Comparison of ENCODE assay signal across 19 mouse cellular contexts in the genomic region with DNA sequence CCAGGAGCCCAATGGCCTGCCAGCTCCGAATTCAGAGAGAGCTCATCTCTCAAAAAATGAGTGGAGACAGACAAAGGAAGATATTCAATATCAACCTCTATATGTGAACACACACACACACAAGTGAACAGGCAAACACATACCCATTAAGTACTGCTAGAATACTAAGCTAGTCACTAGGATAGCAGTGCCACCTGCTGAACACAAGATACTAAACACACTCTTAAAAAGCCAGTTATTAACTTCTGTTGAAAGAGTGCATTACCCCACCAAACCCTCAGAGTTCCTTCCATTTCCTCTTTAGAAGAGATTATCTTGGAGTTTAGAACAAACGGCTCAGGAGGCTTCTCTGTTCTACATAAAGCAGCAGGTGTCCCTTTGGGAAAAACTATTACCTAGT. TPM values are rescaled to one million over a fixed set of nuclear protein-coding genes. Genes with fewer than 3 reads are reported as not detected.
"Had no signal": no experiment of that assay in that cellular context is flagged by ENCODE, and none has a peak within 500 bp of the region (broad histone marks: within the 10 kb centered on the region; RNA-seq: fewer than 3 reads in every experiment).

No protein-coding gene starts in this region.

- H3K4me3 ChIP-seq: limb, embryonic 12.5 days; limb, embryonic 15.5 days; midbrain, embryonic 12.5 days; midbrain, embryonic 15.5 days; myocyte had no signal

- H3K36me3 ChIP-seq: midbrain, embryonic 15.5 days had no signal

- H3K9me3 ChIP-seq: limb, embryonic 12.5 days; limb, embryonic 15.5 days; midbrain, embryonic 12.5 days; midbrain, embryonic 15.5 days had no signal

- DNase-seq: kidney, adult 18-20 months; kidney, adult 9 months; kidney, postnatal 10 days; left cerebral cortex, postnatal 4 days; liver, postnatal 0 days; lung, embryonic 14.5 days; lung, postnatal 10 days; lung, postnatal 4 days; thymus, postnatal 25 days had no signal

- ATAC-seq: liver, postnatal 0 days; midbrain, embryonic 15.5 days had no signal

- H3K4me2 ChIP-seq: limb, embryonic 12.5 days; limb, embryonic 15.5 days; liver, embryonic 11.5 days; lung, embryonic 14.5 days; midbrain, embryonic 12.5 days; midbrain, embryonic 15.5 days had no signal

- H3K27me3 ChIP-seq: limb, embryonic 12.5 days; limb, embryonic 15.5 days; midbrain, embryonic 12.5 days; midbrain, embryonic 15.5 days had no signal

- H3K27ac ChIP-seq: limb, embryonic 12.5 days; limb, embryonic 15.5 days; liver, embryonic 14.5 days; midbrain, embryonic 12.5 days; midbrain, embryonic 15.5 days had no signal

- H3K9ac ChIP-seq: limb, embryonic 12.5 days; limb, embryonic 15.5 days; liver, embryonic 14.5 days; liver, postnatal 0 days; lung, embryonic 14.5 days; midbrain, embryonic 12.5 days; midbrain, embryonic 15.5 days had no signal

RNA-seq across cellular contexts. Expression of gene Ngb, which starts 39.8 kb away (rescaled TPM):
- total RNA-seq: megakaryocyte, adult 5-6 weeks; monocyte, adult 5-6 weeks had no signal
- polyA plus RNA-seq: liver, embryonic 11.5 days; liver, postnatal 0 days had no signal

RNA-seq across cellular contexts. Expression of gene Samd15, which starts 57.4 kb away (rescaled TPM):
- total RNA-seq: monocyte, adult 5-6 weeks had no signal
- polyA plus RNA-seq: small intestine, adult 2 months had no signal
